Mouse (Mus musculus) stomach, postnatal 0 days (tissue): ENCODE measurements around the gene Six5.

Experiments
- CTCF ChIP-seq: IDR thresholded peaks from 2 replicates; pipeline ENCODE4 v1.5.1; 2016; ENCODE audit warnings: antibody characterized with exemption, low read depth, mild to moderate bottlenecking, moderate library complexity
- EP300 ChIP-seq: optimal IDR thresholded peaks from 2 replicates; pipeline ENCODE3; 2016; ENCODE audit warnings: antibody characterized with exemption

- no peak for TF ChIP-seq EP300
- TF ChIP-seq CTCF, result no peak
These were observed 41.3 kb upstream of the Six5 start for GRCm38 (mm10) chr7:19053136-19053532.
